In the genomic region with DNA sequence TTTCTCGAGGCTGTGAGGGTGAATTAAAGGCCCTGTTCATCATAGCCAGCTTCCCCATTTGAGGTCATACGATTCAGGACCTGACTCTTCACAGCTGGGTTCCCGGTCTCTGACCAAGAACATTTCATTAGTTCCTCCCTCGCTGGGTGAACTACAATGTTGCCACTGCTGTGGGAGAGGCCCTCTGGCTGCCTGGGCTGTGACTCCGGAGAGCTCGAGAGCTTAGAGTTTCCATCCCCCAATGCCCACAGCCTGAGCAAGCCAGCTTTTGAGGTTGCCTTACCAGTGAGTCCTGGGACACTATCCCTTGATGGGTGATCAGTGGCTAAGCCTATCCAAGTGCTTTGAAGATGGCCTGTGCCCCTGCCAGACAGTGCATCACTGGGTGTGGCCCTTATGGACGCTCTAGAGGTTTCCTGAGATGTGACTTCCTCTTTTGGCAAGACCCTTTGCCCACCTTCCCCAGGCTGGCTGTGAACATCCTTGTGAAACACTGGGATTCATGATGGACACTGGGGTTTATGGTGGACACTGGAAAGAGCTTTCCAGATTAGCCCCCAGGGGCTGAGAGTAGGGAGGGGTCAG, we compare ENCODE assay signal across 10 mouse cellular contexts. TPM values are rescaled to one million over a fixed set of nuclear protein-coding genes. Genes with fewer than 3 reads are reported as not detected.
A peak's percentile ranks its signal among the peaks of the same experiment; 100 is the strongest.
DNase-seq lines count a peak whose midpoint lies in the region; ATAC-seq and TF ChIP-seq lines count a peak whose summit lies in the region.
"Had no signal": no experiment of that assay in that cellular context is flagged by ENCODE, and none has a peak within 500 bp of the region (broad histone marks: within the 10 kb centered on the region; RNA-seq: fewer than 3 reads in every experiment).

No protein-coding gene starts in this region.

- no peaks in the 10 kb centered on the region for H3K9me3 ChIP-seq in forebrain, embryonic 13.5 days (replicated peaks)
- no peaks in the 10 kb centered on the region for H3K9me3 ChIP-seq in forebrain, embryonic 10.5 days
- H3K9me3 ChIP-seq in CH12.LX (replicated peaks; ENCODE audit: low read length): no peaks in the 10 kb centered on the region
- no peaks in the 10 kb centered on the region for H3K9me3 ChIP-seq in midbrain, embryonic 14.5 days (ENCODE audit: control insufficient read depth, low read length)
- H3K9me3 ChIP-seq: stomach, embryonic 15.5 days had no signal

- H3K9ac ChIP-seq in forebrain, embryonic 13.5 days: 0 out of 2 replicates have a peak overlapping the region, but pooled peaks have one; percentile 0
- peak overlapping the region; percentile 3; the same call in 1 of the 2 replicates for H3K9ac ChIP-seq in CH12.LX (ENCODE audit: insufficient read depth, low read depth)
- no peak overlapping the region; the same call in 1 of the 2 replicates for H3K9ac ChIP-seq in midbrain, embryonic 14.5 days (replicated peaks; ENCODE audit: low read length)
- H3K9ac ChIP-seq: stomach, embryonic 15.5 days had no signal

- WGBS in forebrain, embryonic 13.5 days: 68% methylated on average over 7 of the region's 7 CpGs
- 71% methylated on average over 7 of the region's 7 CpGs for WGBS in forebrain, embryonic 10.5 days
- WGBS in midbrain, embryonic 14.5 days: 66% methylated on average over 7 of the region's 7 CpGs

- H3K4me2 ChIP-seq in forebrain, embryonic 13.5 days: peak overlapping the region; percentile 82
- peak overlapping the region; percentile 90 for H3K4me2 ChIP-seq in CH12.LX (ENCODE audit: insufficient read depth, low read depth, poor library complexity, severe bottlenecking)
- peak overlapping the region; percentile 76 for H3K4me2 ChIP-seq in midbrain, embryonic 14.5 days (ENCODE audit: low read length)

- no peaks in the 10 kb centered on the region for H3K27me3 ChIP-seq in forebrain, embryonic 13.5 days
- no peaks in the 10 kb centered on the region for H3K27me3 ChIP-seq in forebrain, embryonic 10.5 days (ENCODE audit: poor library complexity, severe bottlenecking)
- H3K27me3 ChIP-seq in CH12.LX (replicated peaks): peaks cover 3% of the 10 kb centered on the region
- no peaks in the 10 kb centered on the region for H3K27me3 ChIP-seq in midbrain, embryonic 14.5 days (ENCODE audit: control insufficient read depth, insufficient read depth, low read length)
- H3K27me3 ChIP-seq: stomach, embryonic 15.5 days had no signal

- dilution Hi-C loops in CH12.LX (cut with MboI; ENCODE audit: extremely low pct_ligation_motif_present, extremely low pct_unique_long_range_greater_than_20kb, low sequenced_read_pairs): no loop called here

- no peak for TF ChIP-seq CTCF in CH12.LX (conservative IDR thresholded peaks at IDR 0.05 in 1 of 2, IDR thresholded peaks at IDR 0.05 in 1 of 2; ENCODE audit: low read depth in 2 of 2, low read length in 2 of 2)

- H3K27ac ChIP-seq in forebrain, embryonic 13.5 days: no peak overlapping the region
- H3K27ac ChIP-seq in forebrain, embryonic 10.5 days: no peak overlapping the region
- H3K27ac ChIP-seq in CH12.LX (ENCODE audit: insufficient read depth, low read depth): no peak overlapping the region
- H3K27ac ChIP-seq in midbrain, embryonic 14.5 days (replicated peaks; ENCODE audit: low read depth, low read length): no peak overlapping the region
- H3K27ac ChIP-seq: stomach, embryonic 15.5 days had no signal

- H3K36me3 ChIP-seq in forebrain, embryonic 13.5 days (ENCODE audit: poor library complexity, severe bottlenecking): peaks cover 33% of the 10 kb centered on the region
- peaks cover 23% of the 10 kb centered on the region for H3K36me3 ChIP-seq in forebrain, embryonic 10.5 days (replicated peaks)
- H3K36me3 ChIP-seq in CH12.LX (replicated peaks in 1 of 2; ENCODE audit: control insufficient read depth in 1 of 2, insufficient read depth in 1 of 2, low read length in 1 of 2): peaks cover 15 to 42% of the 10 kb centered on the region in 2 experiments
- H3K36me3 ChIP-seq in midbrain, embryonic 14.5 days (ENCODE audit: control insufficient read depth, insufficient read depth, low read length): peaks cover 29% of the 10 kb centered on the region

- in situ Hi-C loops in CH12.LX (cut with MboI; ENCODE audit: low pct_ligation_motif_present, low pct_unique_long_range_greater_than_20kb, low sequenced_read_pairs): no loop called here

- peaks cover 30% of the 10 kb centered on the region for H3K4me1 ChIP-seq in forebrain, embryonic 13.5 days
- peaks cover 51% of the 10 kb centered on the region for H3K4me1 ChIP-seq in forebrain, embryonic 10.5 days
- peaks cover 15 to 46% of the 10 kb centered on the region in 2 experiments for H3K4me1 ChIP-seq in CH12.LX (ENCODE audit: control insufficient read depth in 1 of 2, insufficient read depth in 2 of 2)
- H3K4me1 ChIP-seq in midbrain, embryonic 14.5 days (ENCODE audit: control insufficient read depth, insufficient read depth, low read length): peaks cover 29% of the 10 kb centered on the region

- no peak for ATAC-seq in forebrain, embryonic 13.5 days
- ATAC-seq in midbrain, embryonic 14.5 days (ENCODE audit: low FRiP score, low TSS enrichment): no peak

- H3K4me3 ChIP-seq in forebrain, embryonic 13.5 days: no peak overlapping the region
- no peak overlapping the region for H3K4me3 ChIP-seq in forebrain, embryonic 10.5 days
- H3K4me3 ChIP-seq in CH12.LX (replicated peaks in 1 of 3; ENCODE audit: low read depth in 2 of 3, low read length in 2 of 3, poor library complexity in 1 of 3): peak overlapping the region in 1 of 3 experiments; percentile 69
- peak overlapping the region; percentile 98; the same call in 1 of the 2 replicates for H3K4me3 ChIP-seq in midbrain, embryonic 14.5 days (replicated peaks; ENCODE audit: low read depth, low read length)
- H3K4me3 ChIP-seq: stomach, embryonic 15.5 days had no signal

- TF ChIP-seq RAD21 in CH12.LX (IDR thresholded peaks at IDR 0.05; ENCODE audit: low read depth, low read length): no peak

- no peak for DNase-seq in forebrain, embryonic 10.5 days (ENCODE audit: extremely low spot score, low spot score)
- peak; percentile 68 for DNase-seq in CH12.LX (ENCODE audit: extremely low read depth)
- DNase-seq in induced T-regulatory cell, adult 2 months (ENCODE audit: low read depth): peak; percentile 31
- no peak for DNase-seq in midbrain, embryonic 14.5 days
- DNase-seq in left cerebral cortex, adult 11 months (ENCODE audit: low spot score): no peak
- DNase-seq in gastrocnemius, postnatal 10 days: no peak
- no peak for DNase-seq in kidney, adult 11 months
- DNase-seq: kidney, adult 8-10 months had no signal

- peaks cover 5% of the 10 kb centered on the region; the same call in 1 of the 2 replicates for H3K79me2 ChIP-seq in CH12.LX (replicated peaks; ENCODE audit: control insufficient read depth, extremely low read depth, insufficient read depth, poor library complexity, severe bottlenecking)

- no peak for TF ChIP-seq POLR2A in CH12.LX (IDR thresholded peaks at IDR 0.05; ENCODE audit: low read depth, low read length)

- TF ChIP-seq EP300 in CH12.LX (IDR thresholded peaks at IDR 0.05; ENCODE audit: low read length): peak; percentile 32; the same call in 1 of the 2 replicates

TF ChIP-seq in CH12.LX, 34 proteins besides CTCF, POLR2A, EP300 and RAD21:
- TF ChIP-seq TCF12 (IDR thresholded peaks at IDR 0.05; ENCODE audit: low read depth, low read length) (0 out of 2 replicates have a peak, but pooled peaks have one; percentile 12), NELFE (IDR thresholded peaks at IDR 0.05; ENCODE audit: low read depth, low read length) (no peak), IRF4 (IDR thresholded peaks at IDR 0.05; ENCODE audit: low read depth, low read length) (0 out of 2 replicates have a peak, but pooled peaks have one; percentile 14), SMC3 (IDR thresholded peaks at IDR 0.05; ENCODE audit: low read depth, low read length) (peak; percentile 5; the same call in 1 of the 2 replicates), JUND (conservative IDR thresholded peaks at IDR 0.05; ENCODE audit: low read depth, low read length) (no peak), MAZ (IDR thresholded peaks at IDR 0.05; ENCODE audit: low read depth, low read length) (no peak), MAX (IDR thresholded peaks at IDR 0.05; ENCODE audit: low read length) (no peak), USF2 (conservative IDR thresholded peaks at IDR 0.05; ENCODE audit: low read depth, low read length) (no peak), CHD2 (IDR thresholded peaks at IDR 0.05; ENCODE audit: low read length) (peak; percentile 65), ZKSCAN1 (IDR thresholded peaks at IDR 0.05; ENCODE audit: borderline replicate concordance, low read depth, low read length) (no peak), ELF1 (IDR thresholded peaks at IDR 0.05; ENCODE audit: low read depth, low read length) (no peak)

RNA-seq across cellular contexts. Expression of a gene that starts 2.1 kb away (rescaled TPM):
- polyA plus RNA-seq in forebrain, embryonic 13.5 days (2015; fragmentation: Nextera tagmentation; extraction: Ambion mirVana): 76.9 and 85.9 TPM in 2 replicates
- 39.9 and 40.6 TPM in 2 replicates for polyA plus RNA-seq in forebrain, embryonic 10.5 days (2016; fragmentation: Nextera tagmentation; extraction: Ambion mirVana)
- total RNA-seq in CH12.LX (2012; rRNA removed): 47.6 and 48.5 TPM in 2 replicates
- 22.2 and 24.8 TPM in 2 replicates for total RNA-seq in CH12.LX (2014; rRNA removed)
- 44.2 and 54.7 TPM in 2 replicates for polyA plus RNA-seq in CH12.LX (2012; ENCODE audit: insufficient read length, low read depth)
- polyA plus RNA-seq in midbrain, embryonic 14.5 days (2014; fragmentation: Nextera tagmentation; extraction: Ambion mirVana): 162 and 173 TPM in 2 replicates
- total RNA-seq in gastrocnemius, postnatal 10 days (2021): 10 to 100 TPM; 19.1 to 25.9 TPM

RNA-seq across cellular contexts. Expression of a gene that starts 21.4 kb away (rescaled TPM):
- polyA plus RNA-seq in forebrain, embryonic 13.5 days (2015; fragmentation: Nextera tagmentation; extraction: Ambion mirVana): 253 and 270 TPM in 2 replicates
- polyA plus RNA-seq in forebrain, embryonic 10.5 days (2016; fragmentation: Nextera tagmentation; extraction: Ambion mirVana): 265 TPM in 2 replicates
- total RNA-seq in CH12.LX (2012; rRNA removed): not detected in 2 replicates
- total RNA-seq in CH12.LX (2014; rRNA removed): not detected in 2 replicates
- polyA plus RNA-seq in CH12.LX (2012; ENCODE audit: insufficient read length, low read depth): not detected in 2 replicates
- polyA plus RNA-seq in midbrain, embryonic 14.5 days (2014; fragmentation: Nextera tagmentation; extraction: Ambion mirVana): 142 and 169 TPM in 2 replicates
- total RNA-seq in gastrocnemius, postnatal 10 days (2021): 10 to 100 TPM; 79.1 to 88.6 TPM

RNA-seq across cellular contexts. Expression of a gene that starts 27.8 kb away (rescaled TPM):
- polyA plus RNA-seq in forebrain, embryonic 13.5 days (2015; fragmentation: Nextera tagmentation; extraction: Ambion mirVana): 478 and 480 TPM in 2 replicates
- polyA plus RNA-seq in forebrain, embryonic 10.5 days (2016; fragmentation: Nextera tagmentation; extraction: Ambion mirVana): 411 and 415 TPM in 2 replicates
- total RNA-seq in CH12.LX (2012; rRNA removed) (184 and 188 TPM in 2 replicates), CH12.LX (2014; rRNA removed) (178 and 190 TPM in 2 replicates)
- 156 and 162 TPM in 2 replicates for polyA plus RNA-seq in CH12.LX (2012; ENCODE audit: insufficient read length, low read depth)
- polyA plus RNA-seq in midbrain, embryonic 14.5 days (2014; fragmentation: Nextera tagmentation; extraction: Ambion mirVana): 456 and 524 TPM in 2 replicates
- 100 to 1,000 TPM; 406 to 464 TPM for total RNA-seq in gastrocnemius, postnatal 10 days (2021)

Comparison
In these comparisons a context has a peak if more than half of its experiments do, and no peak if none do; other contexts are left out.
1. DNase-seq: peak in CH12.LX (single experiment) and induced T-regulatory cell, adult 2 months (single experiment); none in forebrain, embryonic 10.5 days (single experiment), midbrain, embryonic 14.5 days (single experiment), left cerebral cortex, adult 11 months (single experiment), gastrocnemius, postnatal 10 days (single experiment) and kidney, adult 11 months (single experiment).
2. RNA of a gene that starts 21.4 kb away (polyA plus RNA-seq): 265 TPM in forebrain, embryonic 10.5 days, 253 to 270 TPM in forebrain, embryonic 13.5 days and 142 to 169 TPM in midbrain, embryonic 14.5 days; not detected in CH12.LX; every median in the first group is over 100 times any median in the second.
3. Peak in every context shown above with its lines, with median percentiles within 50 percentile points of each other: H3K4me2 ChIP-seq.